Mouse (Mus musculus): Measurements from ENCODE around the gene Lemd1. TPM values are rescaled to one million over a fixed set of nuclear protein-coding genes. Genes with fewer than 3 reads are reported as not detected.

Gene Lemd1
- polyA plus RNA-seq, 1 experiment from 2014 or later, result not detected

- TF ChIP-seq CTCF (IDR thresholded peaks at IDR 0.05) (no peak), EP300 (IDR thresholded peaks at IDR 0.05) (no peak)
- H3K27ac ChIP-seq (ENCODE audit: low read length), result no peak overlapping the region
- H3K36me3 ChIP-seq (ENCODE audit: insufficient read depth, low read length), result no peaks in the 10 kb centered on the region
- peak; percentile 34 for ATAC-seq
- H3K9me3 ChIP-seq (ENCODE audit: low read length), result no peaks in the 10 kb centered on the region
- H3K4me2 ChIP-seq (replicated peaks; ENCODE audit: low read depth, low read length), result no peak overlapping the region
- no peaks in the 10 kb centered on the region for H3K4me1 ChIP-seq (ENCODE audit: insufficient read depth, low read depth, low read length)
- peak; percentile 59 for DNase-seq (ENCODE audit: low spot score)
- no peaks in the 10 kb centered on the region for H3K27me3 ChIP-seq (replicated peaks; ENCODE audit: insufficient read depth, low read length)
- no peak overlapping the region for H3K4me3 ChIP-seq (ENCODE audit: low read depth, low read length)
- no peak overlapping the region for H3K9ac ChIP-seq (replicated peaks; ENCODE audit: low read depth)
- WGBS, result 70% methylated on average over 8 of the region's 8 CpGs
These were observed 45.1 kb upstream of the Lemd1 start for GRCm38 (mm10) chr1:132145973-132146685.

DNA sequence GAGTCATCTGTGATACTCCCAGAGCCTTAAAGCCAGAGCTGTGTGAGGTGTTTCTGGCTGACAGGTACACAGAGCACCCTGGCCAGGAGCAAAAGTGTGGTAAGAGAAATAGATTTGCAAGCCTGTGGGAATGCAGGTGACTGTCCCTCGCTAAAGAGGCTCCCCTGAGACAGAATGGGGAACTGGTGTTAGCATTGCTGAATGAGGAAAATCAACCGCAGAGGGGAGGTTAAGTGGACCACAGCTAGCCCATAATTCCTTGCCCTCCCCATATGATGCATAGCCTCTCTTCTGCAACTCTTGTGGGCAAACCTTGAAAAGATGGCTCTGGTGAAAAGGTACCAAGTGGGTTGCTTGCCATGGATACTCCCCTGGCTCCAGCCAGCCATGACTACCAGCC is 41.8 kb upstream of the Lemd1 start:
- WGBS, result 68% methylated on average over 2 of the region's 2 CpGs
- H3K27me3 ChIP-seq (replicated peaks; ENCODE audit: insufficient read depth, low read length), result no peaks in the 10 kb centered on the region
- ATAC-seq, result no peak

GRCm38 (mm10) chr1:132150171-132150570 is 41.1 kb upstream of the Lemd1 start:
- DNase-seq (ENCODE audit: low spot score) (no peak), ATAC-seq (peak; percentile 25)
- WGBS, result 43% methylated on average over 1 of the region's 1 CpGs
- no peak overlapping the region for H3K4me2 ChIP-seq (replicated peaks; ENCODE audit: low read depth, low read length)
- H3K36me3 ChIP-seq (ENCODE audit: insufficient read depth, low read length), result no peaks in the 10 kb centered on the region
- H3K9me3 ChIP-seq (ENCODE audit: low read length), result no peaks in the 10 kb centered on the region
- no peaks in the 10 kb centered on the region for H3K4me1 ChIP-seq (ENCODE audit: insufficient read depth, low read depth, low read length)
- TF ChIP-seq EP300 (IDR thresholded peaks at IDR 0.05), result no peak
- no peak for TF ChIP-seq CTCF (IDR thresholded peaks at IDR 0.05)
- H3K27ac ChIP-seq (ENCODE audit: low read length), result peak overlapping the region; percentile 60
- H3K4me3 ChIP-seq (ENCODE audit: low read depth, low read length), result no peak overlapping the region
- no peaks in the 10 kb centered on the region for H3K27me3 ChIP-seq (replicated peaks; ENCODE audit: insufficient read depth, low read length)
- no peak overlapping the region for H3K9ac ChIP-seq (replicated peaks; ENCODE audit: low read depth)

More for the DNA sequence above, 41.8 kb upstream of the Lemd1 start:
- H3K4me1 ChIP-seq (ENCODE audit: insufficient read depth, low read depth, low read length), result no peaks in the 10 kb centered on the region
- no peaks in the 10 kb centered on the region for H3K9me3 ChIP-seq (ENCODE audit: low read length)
- H3K4me2 ChIP-seq (replicated peaks; ENCODE audit: low read depth, low read length), result no peak overlapping the region
- TF ChIP-seq EP300 (IDR thresholded peaks at IDR 0.05) (no peak), CTCF (IDR thresholded peaks at IDR 0.05) (no peak)
- no peak overlapping the region for H3K4me3 ChIP-seq (ENCODE audit: low read depth, low read length)
- no peak for DNase-seq (ENCODE audit: low spot score)
- no peak overlapping the region for H3K9ac ChIP-seq (replicated peaks; ENCODE audit: low read depth)
- no peaks in the 10 kb centered on the region for H3K36me3 ChIP-seq (ENCODE audit: insufficient read depth, low read length)
- H3K27ac ChIP-seq (ENCODE audit: low read length), result no peak overlapping the region

GRCm38 (mm10) chr1:132150817-132151601 is 40.2 kb upstream of the Lemd1 start:
- ATAC-seq (peak; percentile 75), DNase-seq (ENCODE audit: low spot score) (peak; percentile 64)
- H3K9ac ChIP-seq (replicated peaks; ENCODE audit: low read depth), result no peak overlapping the region
- no peaks in the 10 kb centered on the region for H3K4me1 ChIP-seq (ENCODE audit: insufficient read depth, low read depth, low read length)
- 53% methylated on average over 15 of the region's 15 CpGs for WGBS
- no peak overlapping the region for H3K4me2 ChIP-seq (replicated peaks; ENCODE audit: low read depth, low read length)
- no peaks in the 10 kb centered on the region for H3K36me3 ChIP-seq (ENCODE audit: insufficient read depth, low read length)
- no peaks in the 10 kb centered on the region for H3K27me3 ChIP-seq (replicated peaks; ENCODE audit: insufficient read depth, low read length)
- peak overlapping the region; percentile 60 for H3K27ac ChIP-seq (ENCODE audit: low read length)
- no peak for TF ChIP-seq EP300 (IDR thresholded peaks at IDR 0.05)
- no peak for TF ChIP-seq CTCF (IDR thresholded peaks at IDR 0.05)
- H3K9me3 ChIP-seq (ENCODE audit: low read length), result no peaks in the 10 kb centered on the region
- H3K4me3 ChIP-seq (ENCODE audit: low read depth, low read length), result no peak overlapping the region

DNA sequence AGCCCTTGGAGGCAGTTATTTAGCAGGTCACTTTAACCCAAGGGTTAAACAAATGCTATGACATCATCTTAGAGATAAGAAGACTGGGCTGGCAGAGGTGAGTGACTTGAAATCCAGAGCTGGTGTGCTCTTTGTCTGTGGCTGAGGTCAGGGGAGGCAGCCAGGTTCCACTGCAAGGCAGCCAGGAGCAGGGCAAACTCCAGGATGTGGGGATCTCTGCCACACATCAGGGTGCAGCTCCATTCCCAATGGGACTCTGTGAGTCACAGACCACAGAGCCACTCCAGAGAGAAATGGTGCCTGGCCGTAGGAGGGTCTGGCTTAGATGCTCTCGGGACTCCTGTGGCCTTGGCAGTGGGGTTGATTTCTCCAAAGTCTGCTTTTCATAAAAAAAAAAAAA is 39.3 kb upstream of the Lemd1 start:
- Histone ChIP-seq H3K27ac (ENCODE audit: low read length) (peak overlapping the region; percentile 60; the same call in 1 of the 2 replicates), H3K27me3 (replicated peaks; ENCODE audit: insufficient read depth, low read length) (no peaks in the 10 kb centered on the region), H3K36me3 (ENCODE audit: insufficient read depth, low read length) (no peaks in the 10 kb centered on the region), H3K4me1 (ENCODE audit: insufficient read depth, low read depth, low read length) (no peaks in the 10 kb centered on the region), H3K9ac (replicated peaks; ENCODE audit: low read depth) (no peak overlapping the region), H3K9me3 (ENCODE audit: low read length) (no peaks in the 10 kb centered on the region), H3K4me3 (ENCODE audit: low read depth, low read length) (no peak overlapping the region), H3K4me2 (replicated peaks; ENCODE audit: low read depth, low read length) (no peak overlapping the region)
- no peak for TF ChIP-seq EP300 (IDR thresholded peaks at IDR 0.05)
- TF ChIP-seq CTCF (IDR thresholded peaks at IDR 0.05), result no peak
- ATAC-seq (no peak), DNase-seq (ENCODE audit: low spot score) (peak; percentile 38)
- 49% methylated on average over 2 of the region's 2 CpGs for WGBS

DNA sequence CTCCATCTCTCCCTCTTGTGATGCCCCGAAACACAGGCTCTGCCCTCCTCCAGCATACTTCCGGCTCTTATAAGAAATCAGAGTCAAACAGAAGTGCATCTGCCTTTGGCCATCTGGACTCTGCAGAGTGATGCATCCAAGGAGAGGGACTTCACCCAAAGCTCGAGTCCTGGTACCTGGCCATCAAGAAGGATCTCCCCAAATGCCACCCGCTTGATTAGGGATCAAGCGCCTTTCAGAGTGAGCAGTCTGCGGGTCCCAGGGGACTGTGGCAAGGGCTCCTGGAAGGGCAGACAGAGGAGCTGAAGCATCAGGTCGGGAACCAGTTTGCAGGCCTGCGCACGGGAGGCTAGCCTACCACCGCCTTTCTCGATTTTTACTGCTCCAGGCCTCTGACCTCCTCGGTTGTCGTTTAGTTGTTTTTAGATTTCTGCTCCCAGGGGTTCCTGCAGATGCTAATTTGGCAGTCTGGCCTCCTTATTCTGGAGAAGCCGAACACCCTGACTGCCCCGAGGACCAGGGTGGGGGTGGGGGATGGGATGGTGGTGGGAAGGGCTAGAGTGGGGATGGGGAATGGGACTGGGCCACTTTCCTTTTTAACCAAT is 38.0 kb upstream of the Lemd1 start:
- Histone ChIP-seq H3K4me3 (ENCODE audit: low read depth, low read length) (no peak overlapping the region), H3K27me3 (replicated peaks; ENCODE audit: insufficient read depth, low read length) (0 out of 2 replicates have a peak, but pooled peaks cover 6% of the 10 kb centered on the region), H3K4me2 (replicated peaks; ENCODE audit: low read depth, low read length) (no peak overlapping the region), H3K9me3 (ENCODE audit: low read length) (no peaks in the 10 kb centered on the region), H3K9ac (replicated peaks; ENCODE audit: low read depth) (no peak overlapping the region), H3K36me3 (ENCODE audit: insufficient read depth, low read length) (no peaks in the 10 kb centered on the region), H3K4me1 (ENCODE audit: insufficient read depth, low read depth, low read length) (no peaks in the 10 kb centered on the region), H3K27ac (ENCODE audit: low read length) (no peak overlapping the region)
- no peak for DNase-seq (ENCODE audit: low spot score)
- TF ChIP-seq CTCF (IDR thresholded peaks at IDR 0.05) (no peak), EP300 (IDR thresholded peaks at IDR 0.05) (no peak)
- 69% methylated on average over 15 of the region's 15 CpGs for WGBS
- ATAC-seq, result no peak

All from lung, postnatal 0 days (tissue).